Mouse (Mus musculus): ENCODE data around the gene Exoc1.

Exoc1 gene

DNA sequence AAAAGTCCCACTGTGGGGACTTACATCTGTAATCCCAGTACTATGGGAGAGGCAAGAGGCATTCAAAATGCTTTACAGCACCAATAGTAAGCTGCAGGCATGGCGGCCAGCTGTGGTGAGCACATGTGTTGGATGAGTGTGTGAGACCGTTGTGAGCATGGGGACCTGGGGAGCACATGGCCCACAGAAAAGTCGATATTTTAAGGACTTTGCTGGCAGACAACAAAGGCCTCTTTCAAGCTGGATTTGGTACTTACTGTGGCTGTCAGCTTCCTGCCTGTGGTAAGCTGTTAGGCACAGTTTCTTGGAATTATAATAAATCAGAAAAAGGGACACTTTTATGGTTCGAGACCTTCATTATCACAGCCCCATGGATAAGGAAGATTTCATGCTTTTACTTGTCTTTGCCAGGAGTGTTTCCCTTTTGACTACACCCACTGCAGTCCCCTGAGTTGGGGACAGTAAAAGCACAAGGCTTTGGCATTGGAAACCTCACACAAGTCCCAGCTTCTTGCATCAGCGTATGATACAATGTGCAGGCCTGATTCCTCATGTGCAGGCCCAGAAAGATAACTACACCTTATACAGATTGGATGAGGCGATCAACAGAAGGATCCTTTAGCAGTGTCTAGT lies 83.9 kb downstream of the Exoc1 start:
- no peak for DNase-seq

DNA sequence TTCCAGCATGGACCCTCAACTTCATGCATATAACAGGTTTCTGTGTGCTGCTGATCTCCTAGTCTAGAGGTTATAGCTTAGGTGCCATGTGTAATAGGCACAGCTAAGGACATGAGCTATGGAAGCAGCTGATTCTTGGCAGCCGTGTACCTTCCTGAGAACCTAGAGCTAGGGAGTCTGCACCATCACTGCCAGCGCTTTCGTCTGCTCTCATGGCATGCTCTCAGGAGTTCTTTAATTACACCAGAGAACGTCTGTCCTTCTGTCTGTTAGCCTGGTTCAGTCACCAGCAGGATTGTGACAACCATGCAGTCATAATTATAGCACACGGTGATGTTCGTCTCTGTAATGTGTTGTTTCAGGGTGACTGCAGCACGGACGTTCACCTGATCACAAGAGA lies 86.2 kb downstream of the Exoc1 start:
- no peak for DNase-seq

DNA sequence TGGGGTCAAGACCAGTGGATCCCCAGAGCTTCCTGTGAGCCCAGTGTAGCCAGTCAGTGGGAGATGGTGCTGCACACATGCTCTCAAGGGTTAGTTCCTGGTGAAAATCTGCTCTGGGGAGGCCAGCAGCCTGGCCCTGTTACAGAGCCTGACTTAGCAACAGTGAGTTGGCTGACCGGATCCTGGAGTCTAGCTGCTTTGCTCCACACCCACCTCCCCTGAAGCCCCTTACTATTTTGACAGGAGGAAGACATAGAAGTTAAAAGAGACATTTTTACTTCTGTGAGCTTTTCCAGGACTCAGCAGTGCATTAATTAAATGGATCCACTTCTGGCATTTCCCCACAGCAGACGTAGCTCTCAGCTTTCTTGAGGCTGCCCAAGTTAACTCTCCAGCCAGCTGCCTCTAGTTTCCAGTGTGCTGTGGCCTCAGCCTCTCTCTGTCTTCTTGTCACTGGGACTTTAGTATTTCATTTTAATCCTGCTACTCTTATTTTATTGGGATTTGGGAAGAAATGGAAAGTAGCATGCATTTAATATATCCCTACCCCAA lies 87.2 kb downstream of the Exoc1 start:
- DNase-seq: no peak

DNA sequence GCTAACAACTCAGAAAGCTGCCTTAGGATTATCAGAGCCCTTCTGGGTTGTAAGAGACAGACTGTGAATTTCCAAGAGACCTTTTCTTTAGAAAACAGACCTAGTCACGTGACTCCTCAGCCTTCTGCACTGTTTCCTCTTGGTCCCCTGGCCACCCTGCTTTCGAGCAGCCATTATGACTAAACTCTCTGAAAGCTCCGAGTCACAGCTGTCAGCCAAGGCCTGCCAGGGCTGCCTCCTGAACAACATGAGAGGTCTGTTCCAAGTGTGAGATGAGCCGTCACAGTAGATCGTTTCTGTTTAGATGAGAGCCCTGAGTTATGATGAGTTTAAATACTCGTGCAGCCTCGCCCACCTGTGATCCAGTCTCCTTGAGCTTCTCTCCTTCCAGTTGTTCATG lies 89.6 kb downstream of the Exoc1 start:
- no peak for DNase-seq
